Mouse (Mus musculus) c-Kit-negative CD71-positive TER-119-positive erythroid progenitor cells, embryonic 14.5 days (primary cell): Measurements from ENCODE around the gene Supt16.

Experiments
- DNase-seq: peaks from one replicate; pipeline ENCODE4 v3.0.0-alpha.2; 2013; ENCODE audit warnings: low read depth, low spot score

Gene Supt16

GRCm38 (mm10) chr14:52197156-52197878 is at the start of gene Supt16:
Gene Supt16, minus strand, starts transcription at chr14:52197416.
- peak; percentile 74 for DNase-seq

DNA sequence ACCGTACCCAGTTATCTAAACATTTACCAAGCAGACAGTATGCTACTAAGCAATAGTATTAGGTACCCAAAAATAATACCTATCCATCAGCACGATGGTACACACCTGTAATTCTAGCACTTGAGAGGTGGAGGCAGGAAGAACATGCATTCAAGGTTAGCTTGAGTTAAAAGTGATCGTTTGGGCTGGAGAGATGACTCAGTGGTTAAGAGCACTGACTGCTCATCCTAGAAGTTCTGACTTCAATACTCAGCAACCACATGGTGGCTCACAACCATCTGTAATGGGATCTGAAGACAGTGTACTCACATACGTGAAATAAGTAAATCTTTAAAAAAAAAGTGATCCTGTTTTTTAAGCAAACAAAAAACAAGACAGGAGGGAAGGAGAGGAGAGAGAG is 48.9 kb upstream of the Supt16 start:
- DNase-seq, result no peak

DNA sequence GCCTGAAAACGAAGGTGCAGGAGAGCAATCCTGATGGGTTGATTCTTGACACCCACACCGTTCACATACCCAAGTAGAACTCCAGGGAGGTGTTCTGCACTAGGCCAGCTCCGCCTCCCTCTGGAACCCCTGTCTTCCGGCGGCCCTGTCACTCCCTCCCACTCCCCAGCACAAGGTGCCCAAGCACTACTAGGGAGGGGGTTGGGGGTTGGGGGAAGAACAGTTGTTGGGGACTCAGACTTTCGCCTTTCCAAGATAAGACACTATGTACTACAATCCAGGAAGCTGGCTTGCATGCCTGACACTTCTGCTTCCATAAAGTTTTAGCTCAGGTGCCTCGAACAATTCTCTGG is 47.5 kb upstream of the Supt16 start:
- DNase-seq, result no peak

DNA sequence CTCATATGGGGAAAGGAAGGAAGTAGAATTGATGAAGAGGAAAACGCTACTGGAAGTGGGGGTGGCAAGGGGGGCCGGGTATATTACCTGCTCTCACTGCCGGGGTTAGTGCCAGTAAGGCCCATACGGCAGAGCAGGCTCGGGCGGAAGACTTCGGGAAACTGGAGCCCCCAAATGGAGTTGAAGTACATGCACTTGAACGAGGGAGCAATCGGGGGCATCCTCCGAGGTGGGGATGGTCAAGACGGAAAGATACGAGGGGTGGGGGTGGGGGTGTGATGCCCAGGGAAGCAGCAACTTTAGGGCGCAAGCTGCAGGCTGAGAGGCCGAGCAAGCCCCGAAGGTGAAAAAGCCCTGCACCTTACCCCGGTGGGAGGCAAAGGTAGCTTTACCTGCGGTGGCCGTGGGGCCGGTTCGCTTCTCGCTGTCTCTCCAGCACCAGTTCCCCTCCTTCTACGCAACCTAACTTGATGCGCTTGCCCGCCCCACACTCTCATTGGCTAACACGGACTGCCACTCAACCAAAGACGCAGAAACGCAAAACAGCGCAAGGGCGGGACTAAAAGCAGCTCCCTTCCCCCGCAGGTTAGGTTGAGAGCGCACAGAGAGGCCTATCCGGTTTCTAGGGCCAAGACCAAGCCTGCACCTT is 46.9 kb upstream of the Supt16 start:
- DNase-seq, result peak; percentile 100

GRCm38 (mm10) chr14:52236216-52236615 is 39.0 kb upstream of the Supt16 start:
- DNase-seq, result no peak

DNA sequence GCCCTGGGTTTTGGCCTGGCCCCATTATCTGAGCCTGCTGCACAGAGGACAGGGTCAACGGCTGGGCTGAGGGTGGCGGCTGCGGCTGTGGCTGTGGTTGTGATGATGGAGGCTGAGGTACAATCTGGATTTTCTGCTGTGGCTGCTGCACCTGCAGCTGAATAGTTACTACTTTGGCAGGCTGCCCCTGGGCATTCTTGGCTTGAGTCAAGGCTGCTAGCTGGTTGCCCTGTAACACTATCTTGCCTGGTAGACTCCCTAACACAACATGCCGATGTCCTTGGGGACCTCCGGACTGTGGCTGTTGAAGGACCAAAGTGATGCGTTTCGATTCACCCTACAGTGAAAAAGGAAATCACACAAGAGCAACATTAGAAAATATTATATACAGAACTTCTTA is 37.9 kb upstream of the Supt16 start:
- no peak for DNase-seq

DNA sequence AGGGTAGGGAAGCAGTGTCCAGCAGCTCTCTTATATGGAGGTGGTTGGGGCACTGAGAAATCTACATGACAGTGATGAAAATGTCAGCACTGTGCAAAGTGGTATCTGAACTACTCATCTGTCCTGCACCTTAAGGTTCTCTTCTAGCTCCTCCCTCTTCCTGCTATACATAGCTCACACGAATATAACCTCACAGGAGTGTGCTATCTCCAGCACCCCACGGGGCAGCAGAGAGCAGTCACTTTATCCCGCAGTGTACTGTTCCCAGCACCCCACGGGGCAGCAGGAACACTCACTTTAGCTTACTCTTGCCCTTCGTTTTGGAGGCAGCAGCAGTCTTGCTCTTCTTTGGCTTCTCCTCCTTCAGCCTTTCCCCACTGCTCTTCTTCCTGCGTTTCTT is 35.0 kb upstream of the Supt16 start:
- DNase-seq, result no peak

DNA sequence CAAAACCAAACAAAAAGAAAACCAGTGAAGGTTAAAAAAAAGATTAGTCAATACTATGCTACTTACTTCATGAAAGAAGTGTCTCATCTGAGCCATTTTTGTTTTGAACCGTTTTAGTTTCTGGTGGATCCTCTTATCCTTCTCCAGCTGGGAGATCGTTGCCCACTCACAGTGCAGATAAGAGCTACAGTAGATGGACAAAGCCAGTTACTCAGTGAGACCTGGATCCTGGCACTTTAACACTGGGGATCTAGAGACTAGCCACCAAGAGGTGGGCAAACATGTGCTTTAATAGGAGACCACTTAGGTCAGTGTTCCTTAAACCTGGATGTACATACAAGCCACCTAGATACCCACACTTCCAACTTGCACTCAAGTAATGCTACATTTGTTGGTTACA is 28.8 kb upstream of the Supt16 start:
- no peak for DNase-seq

DNA sequence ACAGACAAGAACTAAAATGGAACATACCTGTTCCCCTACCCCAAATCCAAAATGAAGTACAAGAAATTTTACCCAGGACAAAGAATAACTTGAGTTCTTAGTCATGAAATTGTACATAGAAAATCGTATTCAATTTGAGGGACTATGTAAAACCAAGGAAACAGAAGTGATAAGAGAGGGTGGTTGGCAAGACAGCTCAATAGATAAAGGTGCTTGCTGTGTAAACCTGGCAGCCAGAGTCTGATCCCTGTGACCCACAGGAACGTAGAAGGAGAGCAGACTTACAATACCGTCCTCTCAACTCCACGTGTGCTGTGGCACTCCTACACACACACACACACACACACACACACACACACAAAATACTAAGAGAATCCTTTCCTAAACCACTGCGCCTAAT is 20.0 kb upstream of the Supt16 start:
- no peak for DNase-seq

DNA sequence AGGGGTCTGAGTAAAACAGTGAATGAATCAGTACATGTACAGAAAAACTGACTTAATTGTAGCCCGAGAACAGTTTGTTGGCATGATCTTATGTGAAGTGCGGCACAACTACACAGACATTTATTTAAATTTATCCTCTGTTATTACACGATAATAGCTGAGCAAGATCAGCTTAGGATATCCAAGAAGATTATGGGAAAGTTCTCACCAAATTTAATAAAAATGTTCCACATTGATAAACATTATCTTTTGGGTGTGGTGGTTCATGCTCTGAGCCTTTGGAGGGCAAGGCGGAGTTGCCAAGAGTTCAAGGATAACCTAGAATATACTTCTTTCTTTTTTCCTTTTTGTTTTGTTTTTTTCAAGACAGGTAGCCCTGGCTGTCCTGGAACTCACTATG is 2.2 kb upstream of the Supt16 start:
- DNase-seq, result no peak

GRCm38 (mm10) chr14:52198141-52198540 is 925 bp upstream of the Supt16 start:
- no peak for DNase-seq

DNA sequence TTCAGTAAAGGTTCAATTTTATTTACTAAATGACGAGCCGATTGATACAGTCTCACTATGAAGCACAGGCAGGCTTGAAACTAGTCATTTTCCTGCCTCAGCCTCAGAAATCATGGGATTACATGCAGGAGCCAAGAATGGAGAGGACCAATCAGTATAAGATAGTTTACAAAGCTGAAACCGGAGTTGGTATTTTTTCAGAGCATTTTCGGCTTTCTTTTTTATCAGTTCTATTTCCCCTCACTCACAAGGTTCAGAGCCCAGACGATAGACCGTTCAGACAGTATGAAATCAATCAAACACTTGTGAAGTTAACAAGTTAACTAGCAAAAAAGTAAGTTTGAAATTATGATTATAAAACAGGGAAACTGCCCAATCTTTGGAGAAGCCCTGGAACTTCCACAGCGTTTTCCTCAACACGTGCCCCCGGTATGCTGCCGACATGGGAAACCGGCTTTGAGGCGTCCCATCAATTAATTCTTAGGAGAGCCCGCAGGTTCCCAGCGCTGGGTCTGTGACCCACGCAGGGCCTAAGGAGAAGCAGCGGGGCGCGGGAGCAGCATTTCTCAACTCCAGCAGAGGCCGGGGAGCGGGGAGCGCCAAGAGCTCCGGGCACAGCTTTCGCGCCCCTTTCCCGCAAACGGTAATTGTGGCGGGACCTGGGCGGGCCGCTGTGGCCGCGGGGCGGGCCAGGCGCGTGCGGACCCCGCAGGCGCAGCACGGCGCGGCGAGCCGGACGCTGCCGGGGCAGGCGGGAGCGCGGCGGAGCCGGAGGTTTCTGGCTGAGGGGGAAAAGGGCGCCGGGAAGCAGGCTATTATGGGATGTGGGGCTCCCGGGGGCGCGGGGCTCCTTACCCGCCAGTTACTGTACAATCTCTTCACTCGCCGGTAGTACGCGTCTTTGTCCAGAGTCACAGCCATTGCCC is 723 bp downstream of the Supt16 start:
- no peak for DNase-seq

GRCm38 (mm10) chr14:52195691-52196090 is 1.5 kb downstream of the Supt16 start:
- peak; percentile 69 for DNase-seq

- peak; percentile 68 for DNase-seq
Observed at GRCm38 (mm10) chr14:52190740-52191359, 6.4 kb downstream of the Supt16 start.

- DNase-seq, result no peak
Observed at GRCm38 (mm10) chr14:52189519-52189918, 7.7 kb downstream of the Supt16 start.

DNA sequence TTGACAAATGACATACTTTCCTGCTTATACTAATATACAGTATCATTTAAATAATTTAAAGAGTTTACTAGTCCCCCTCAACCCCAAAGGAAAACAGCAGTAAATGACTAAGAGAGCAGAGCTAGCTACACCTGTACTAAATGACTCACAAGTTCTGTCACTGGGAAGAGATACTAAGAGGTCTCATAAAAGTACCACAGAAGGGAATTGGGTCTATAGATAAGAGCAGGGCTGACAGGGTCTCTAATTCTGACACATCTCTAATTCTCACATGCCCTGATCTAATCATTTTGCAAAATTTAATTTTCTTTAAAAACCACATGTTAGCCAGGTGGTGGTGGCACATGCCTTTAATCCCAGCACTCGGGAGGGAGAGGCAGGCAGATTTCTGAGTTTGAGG is 8.4 kb downstream of the Supt16 start:
- no peak for DNase-seq

- no peak for DNase-seq
Observed at GRCm38 (mm10) chr14:52166571-52166970, 30.6 kb downstream of the Supt16 start.

- no peak for DNase-seq
Observed at GRCm38 (mm10) chr14:52160911-52161310, 36.3 kb downstream of the Supt16 start.

DNA sequence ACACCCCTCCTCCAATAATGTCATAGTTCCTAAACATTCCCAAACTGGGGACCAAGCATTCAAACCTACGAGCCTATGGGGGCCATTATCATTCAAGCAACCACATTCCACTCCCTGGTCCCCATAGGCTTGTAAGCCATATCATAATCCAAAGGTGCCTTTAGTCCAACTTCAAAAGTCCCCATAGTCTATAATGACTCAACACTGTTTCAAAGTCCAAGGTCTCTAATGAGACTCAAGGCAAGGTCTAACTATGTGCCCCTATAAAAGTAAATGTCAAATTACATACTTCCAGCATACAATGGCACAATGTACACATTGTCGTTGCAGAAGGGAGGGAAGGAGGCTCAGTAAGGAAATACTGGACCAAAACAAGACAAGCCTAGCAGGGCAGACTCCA is 42.2 kb downstream of the Supt16 start:
- DNase-seq, result no peak

DNA sequence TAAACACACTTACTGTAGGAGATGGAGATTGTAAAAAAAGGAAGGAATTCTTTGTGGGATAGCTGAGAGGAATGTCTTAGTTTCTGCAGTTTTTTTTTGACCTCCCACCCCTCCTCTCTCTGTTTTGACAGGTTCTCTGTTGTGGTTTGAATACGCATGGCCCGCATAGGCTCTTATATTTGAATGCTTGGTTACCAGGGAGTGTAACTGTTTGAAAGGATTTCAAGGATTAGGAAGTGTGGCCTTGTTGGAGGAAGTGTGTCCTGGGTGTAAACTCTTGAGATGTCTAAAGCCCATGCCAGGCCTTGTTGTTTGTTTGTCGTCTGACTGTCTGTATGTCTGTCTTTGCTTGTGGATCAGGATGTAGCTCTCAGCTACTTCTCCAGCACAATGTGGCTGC is 44.6 kb downstream of the Supt16 start:
- no peak for DNase-seq

DNA sequence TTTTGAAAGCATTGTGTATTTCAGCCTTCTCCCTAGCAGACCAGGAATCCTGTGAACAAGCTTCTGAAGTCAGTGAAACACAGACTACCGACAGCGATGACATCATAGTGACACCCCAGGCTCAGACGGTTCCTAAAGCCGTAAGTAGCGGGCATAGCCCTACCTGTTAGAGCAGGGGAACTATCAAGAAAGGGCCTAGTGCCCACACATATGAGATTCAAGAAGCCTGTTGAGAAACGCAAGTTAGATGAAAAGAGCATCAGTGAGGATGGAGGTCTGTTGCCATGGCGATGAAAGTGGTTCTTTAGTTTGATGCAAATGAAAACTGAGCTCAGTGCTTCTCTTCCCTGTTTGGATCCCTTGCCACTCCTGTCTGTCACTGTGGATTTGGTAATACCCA is 45.0 kb downstream of the Supt16 start:
- no peak for DNase-seq

DNA sequence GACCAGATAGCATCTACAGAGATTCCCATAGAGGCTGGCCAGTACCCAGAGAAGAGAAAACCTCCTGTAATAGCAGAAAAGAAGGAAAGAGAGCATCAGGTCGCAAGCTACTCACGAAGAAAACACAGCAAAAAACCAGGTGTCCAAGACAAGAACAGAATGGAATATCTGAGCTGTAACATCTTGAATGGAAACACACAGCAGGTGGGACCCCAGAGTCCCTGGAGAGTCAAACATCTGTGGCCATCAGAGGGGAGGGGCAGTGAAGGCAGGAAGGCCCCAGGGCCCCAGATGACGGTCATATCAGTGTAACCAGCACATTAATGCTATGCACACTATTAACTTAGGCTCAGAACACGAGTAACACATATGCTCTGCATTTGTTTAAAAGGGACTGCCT is 47.3 kb downstream of the Supt16 start:
- DNase-seq, result no peak
